Mouse (Mus musculus) embryonic fibroblast, embryonic 13.5 days (primary cell): ENCODE measurements at regions not wholly inside any gene's neighbourhood (a gene's known extent, or its start where the extent isn't known, plus 50 kb on each side); places are given as distances from the start of the nearest gene placed in this dataset.

Source experiments
- H3K27ac ChIP-seq: 2 replicates; pipeline ENCODE4 v1.5.1; 2012; ENCODE audit warnings: low read length, control low read depth, inconsistent platforms; ENCODE audit not compliant: insufficient read depth
- H3K4me1 ChIP-seq: 2 replicates; pipeline ENCODE4 v1.6.1; 2011; ENCODE audit warnings: low read length; ENCODE audit not compliant: control insufficient read depth, insufficient read depth
- H3K4me3 ChIP-seq: 2 replicates; pipeline ENCODE4 v1.5.1; 2011; ENCODE audit warnings: mild to moderate bottlenecking, control low read depth, low read length; ENCODE audit not compliant: insufficient read depth
- CTCF ChIP-seq: IDR thresholded peaks from 2 replicates; pipeline ENCODE4 v1.5.1; 2011; ENCODE audit warnings: mild to moderate bottlenecking, control low read depth, low read length, moderate library complexity, borderline replicate concordance; ENCODE audit not compliant: insufficient read depth
- POLR2A ChIP-seq: IDR thresholded peaks from 2 replicates; pipeline ENCODE4 v1.6.1; 2011; ENCODE audit warnings: low read depth, mild to moderate bottlenecking, control low read depth, low read length, moderate library complexity

DNA sequence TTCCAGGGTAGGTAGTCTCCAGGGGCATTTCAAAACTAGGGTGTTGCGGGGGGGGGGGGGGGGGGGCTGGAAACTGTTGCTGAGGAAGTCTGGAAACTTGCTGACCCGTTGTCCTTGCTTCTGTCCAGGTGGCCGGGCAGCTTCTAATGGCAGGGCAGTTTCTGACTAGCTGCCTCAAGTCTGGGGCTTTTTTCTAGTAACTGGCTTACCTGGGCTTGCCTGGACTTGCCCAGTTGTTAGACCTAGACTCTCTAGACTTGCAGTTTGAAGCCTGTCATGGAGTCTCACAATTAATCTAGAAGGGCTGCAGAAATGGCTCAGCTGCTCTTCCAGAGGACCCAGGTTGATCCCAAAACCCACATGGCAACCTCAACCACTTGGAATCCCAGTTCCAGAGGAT lies 220.7 kb downstream of the Fam43a start:
- Histone ChIP-seq H3K4me3 (no peak overlapping the region), H3K4me1 (peaks cover 8% of the 10 kb centered on the region), H3K27ac (peak overlapping the region; percentile 85)
- TF ChIP-seq CTCF (no peak), POLR2A (no peak)

DNA sequence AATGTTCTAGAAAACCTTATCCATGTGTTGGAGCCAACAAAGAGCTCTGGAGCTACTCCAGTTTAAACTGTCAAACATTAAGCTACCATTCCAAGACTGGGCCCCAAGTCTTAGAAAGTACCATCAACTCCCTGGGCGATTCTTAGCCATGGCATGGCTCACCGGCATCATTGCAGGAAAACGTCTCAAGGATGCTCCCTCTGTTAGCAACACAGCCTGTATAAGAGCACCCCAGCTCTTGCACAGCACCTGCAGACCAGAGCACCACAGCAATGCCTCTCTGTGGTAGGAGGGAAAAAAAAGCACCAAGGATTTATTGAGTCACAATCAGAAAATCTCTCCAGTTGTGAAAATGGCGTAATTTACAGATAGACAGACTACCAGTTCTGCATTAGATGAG lies 221.2 kb downstream of the Fam43a start:
- no peak overlapping the region for H3K4me3 ChIP-seq
- TF ChIP-seq CTCF, result no peak
- no peak for TF ChIP-seq POLR2A
- peaks cover 8% of the 10 kb centered on the region for H3K4me1 ChIP-seq
- H3K27ac ChIP-seq, result peak overlapping the region; percentile 85

DNA sequence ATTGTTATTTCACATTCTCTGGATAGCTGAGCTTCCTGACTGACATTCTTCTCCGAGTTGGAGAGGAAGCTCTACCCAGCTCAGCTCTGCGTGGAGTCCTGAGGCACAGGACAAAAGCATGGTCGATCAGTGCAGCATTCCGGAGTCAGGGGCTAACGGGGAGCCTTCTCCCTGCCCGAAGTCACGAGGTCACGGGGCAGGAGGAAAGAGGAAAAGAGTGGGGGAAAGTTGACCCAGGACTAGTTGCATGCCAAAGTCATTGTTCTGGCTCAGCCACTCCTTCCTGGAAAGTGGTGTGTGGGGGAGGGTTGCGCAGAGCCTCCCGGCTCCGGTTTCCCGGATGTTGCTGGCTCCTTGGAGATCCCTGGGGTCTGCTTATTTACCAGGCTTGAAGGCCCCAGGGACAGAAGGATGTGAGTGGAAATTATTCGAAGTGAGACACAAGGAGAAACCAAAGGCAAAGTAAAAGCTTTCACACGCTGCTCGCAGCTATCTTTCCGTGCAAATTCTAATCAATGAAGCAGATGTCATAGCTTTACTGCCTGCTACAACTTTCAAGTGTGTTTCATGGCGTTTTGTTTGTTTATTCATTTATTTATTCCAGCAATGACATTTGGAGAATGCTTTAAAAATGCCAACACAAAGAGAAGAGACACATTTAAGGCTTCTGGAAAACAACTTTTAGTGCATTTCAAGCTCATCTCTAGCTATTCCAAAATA lies 221.8 kb downstream of the Fam43a start:
- H3K4me3 ChIP-seq, result no peak overlapping the region
- TF ChIP-seq CTCF, result no peak
- TF ChIP-seq POLR2A, result no peak
- peak overlapping the region; percentile 85 for H3K27ac ChIP-seq
- H3K4me1 ChIP-seq, result peaks cover 8% of the 10 kb centered on the region

DNA sequence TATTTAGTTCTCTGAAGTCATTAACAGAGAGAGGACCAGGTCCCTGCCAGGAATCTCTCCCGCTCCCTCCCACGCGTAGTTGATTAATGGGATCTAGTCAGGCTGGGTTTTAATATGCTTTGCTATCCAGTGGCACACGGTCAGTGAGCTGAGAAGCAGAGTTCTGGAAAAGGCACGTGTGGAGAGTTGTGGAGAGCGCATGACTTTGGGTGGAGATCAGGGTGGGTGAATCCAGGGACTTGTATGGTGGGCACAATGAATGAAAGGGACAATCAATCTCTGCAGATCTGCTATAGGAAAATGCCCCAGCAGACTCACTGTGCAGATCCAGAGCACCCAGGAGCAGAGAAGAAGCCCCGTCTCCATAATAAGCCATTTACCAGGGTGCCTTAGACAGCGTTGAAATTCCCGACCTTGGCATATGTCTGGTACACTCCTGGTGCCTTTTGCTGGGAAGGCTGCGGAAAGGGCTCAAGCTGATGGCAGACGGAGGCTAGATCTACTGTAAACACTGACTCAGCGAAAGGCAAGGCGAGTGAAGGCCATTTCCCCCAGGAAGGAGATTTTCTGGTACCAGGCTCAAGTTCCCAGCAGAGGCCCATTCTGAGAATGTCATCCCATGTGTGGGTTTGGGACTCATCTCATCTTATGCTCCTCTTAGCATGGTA lies 222.5 kb downstream of the Fam43a start:
- H3K4me3 ChIP-seq, result no peak overlapping the region
- TF ChIP-seq POLR2A (no peak), CTCF (no peak)
- H3K27ac ChIP-seq, result peak overlapping the region; percentile 85
- H3K4me1 ChIP-seq, result peaks cover 8% of the 10 kb centered on the region

DNA sequence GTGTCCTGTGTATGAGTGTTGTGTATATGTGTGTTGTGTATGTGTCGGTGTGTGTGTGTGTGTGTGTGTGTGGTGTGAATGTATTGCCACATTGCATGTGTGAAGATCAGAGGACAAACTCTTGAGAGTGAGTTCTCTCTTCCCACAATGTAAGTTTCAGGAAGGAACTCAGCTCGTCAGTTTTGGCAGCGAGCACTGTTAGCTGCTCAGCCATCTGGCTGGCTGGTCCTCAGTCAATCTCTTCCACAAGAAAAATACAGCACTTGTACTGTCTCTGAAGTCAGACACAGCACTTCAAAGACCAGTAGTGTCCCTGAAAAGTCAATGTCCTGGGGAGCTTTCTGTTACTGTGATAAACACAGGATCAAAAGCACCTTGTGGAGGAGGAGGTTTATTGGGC lies 226.6 kb downstream of the Fam43a start:
- no peak overlapping the region for H3K4me3 ChIP-seq
- peaks cover 12% of the 10 kb centered on the region for H3K4me1 ChIP-seq
- no peak for TF ChIP-seq CTCF
- no peak for TF ChIP-seq POLR2A

DNA sequence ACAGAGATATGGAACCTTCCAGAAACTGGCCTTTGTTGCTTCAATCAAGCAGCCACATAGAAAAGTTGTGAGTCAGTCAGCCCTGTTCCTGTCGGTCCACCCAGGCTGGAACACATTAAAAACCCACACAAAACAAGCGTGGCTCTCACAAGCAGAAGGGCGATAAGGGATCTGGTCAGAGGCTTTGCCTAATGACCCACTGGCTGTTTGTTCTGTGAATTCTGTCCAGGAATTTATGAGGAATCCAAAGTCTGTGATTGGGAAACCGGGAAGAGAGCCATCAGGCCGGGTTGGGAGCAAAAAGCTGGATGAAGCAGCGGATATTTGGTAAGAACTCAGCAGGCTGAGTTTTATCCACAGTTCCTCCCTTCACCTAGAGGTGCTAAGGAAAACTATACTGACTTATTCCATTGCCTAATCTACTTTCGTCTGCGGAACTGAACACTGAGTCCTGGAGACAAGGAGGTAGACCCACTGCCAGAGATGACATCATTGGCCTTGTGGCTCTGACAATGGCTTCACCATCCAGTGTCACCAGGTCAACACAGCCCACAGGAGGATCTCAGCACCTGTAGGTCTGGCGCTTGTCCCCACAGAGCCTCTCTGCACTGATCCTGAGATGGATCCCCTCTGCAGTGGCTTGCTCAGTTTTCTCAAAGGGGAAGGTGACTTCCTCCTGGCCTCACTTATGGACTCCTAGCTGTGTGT lies 228.5 kb downstream of the Fam43a start:
- Histone ChIP-seq H3K4me3 (no peak overlapping the region), H3K27ac (peak overlapping the region; percentile 96), H3K4me1 (peaks cover 6% of the 10 kb centered on the region)
- TF ChIP-seq POLR2A (no peak; the same call in 1 of the 2 replicates), CTCF (no peak)

More for the DNA sequence above, 226.6 kb downstream of the Fam43a start:
- H3K27ac ChIP-seq, result peak overlapping the region; percentile 39

DNA sequence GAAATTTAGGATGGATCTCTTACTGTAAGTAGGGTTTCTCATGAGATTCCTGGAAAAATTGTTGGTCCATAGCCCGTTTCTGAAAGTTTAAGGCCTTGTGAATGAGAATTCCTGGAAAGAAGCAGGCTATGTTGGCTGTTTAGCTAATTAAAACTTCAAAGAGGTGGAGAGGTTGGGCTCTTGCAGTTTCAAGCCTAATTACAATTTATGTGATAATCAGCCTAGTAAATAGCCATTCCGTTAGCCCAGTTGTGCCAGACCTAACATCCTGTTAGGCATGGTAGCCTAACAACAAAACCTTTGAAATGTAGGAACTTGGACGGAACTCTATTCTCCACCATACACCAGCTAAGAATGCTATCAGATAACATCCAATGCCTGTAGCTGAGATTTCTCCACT lies 235.0 kb downstream of the Fam43a start:
- Histone ChIP-seq H3K4me3 (no peak overlapping the region), H3K4me1 (peaks cover 6% of the 10 kb centered on the region; the same call in 1 of the 2 replicates), H3K27ac (peak overlapping the region; percentile 41; the same call in 1 of the 2 replicates)
- TF ChIP-seq POLR2A, result no peak
- no peak for TF ChIP-seq CTCF

DNA sequence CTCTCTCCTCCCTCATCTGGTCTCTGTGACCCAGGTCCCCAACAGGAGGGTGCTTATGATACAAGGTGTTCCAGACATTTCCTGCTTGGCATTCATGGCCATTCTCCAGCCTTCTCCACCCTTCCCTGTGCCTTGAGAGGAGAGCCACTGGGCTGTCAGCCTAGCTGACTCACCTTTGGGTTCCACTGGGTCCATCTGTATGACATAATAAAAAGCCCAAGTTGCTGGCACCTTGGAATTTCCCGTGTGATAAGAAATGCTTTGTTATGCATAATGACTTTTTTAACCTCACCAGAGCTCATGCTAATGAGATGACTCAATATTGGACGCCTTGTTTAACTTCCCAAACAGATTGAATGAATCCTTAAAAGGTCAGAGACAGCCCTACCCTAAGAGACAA lies 236.2 kb downstream of the Fam43a start:
- peaks cover 6% of the 10 kb centered on the region; the same call in 1 of the 2 replicates for H3K4me1 ChIP-seq
- H3K27ac ChIP-seq, result no peak overlapping the region
- no peak for TF ChIP-seq CTCF
- TF ChIP-seq POLR2A, result no peak
- H3K4me3 ChIP-seq, result no peak overlapping the region

DNA sequence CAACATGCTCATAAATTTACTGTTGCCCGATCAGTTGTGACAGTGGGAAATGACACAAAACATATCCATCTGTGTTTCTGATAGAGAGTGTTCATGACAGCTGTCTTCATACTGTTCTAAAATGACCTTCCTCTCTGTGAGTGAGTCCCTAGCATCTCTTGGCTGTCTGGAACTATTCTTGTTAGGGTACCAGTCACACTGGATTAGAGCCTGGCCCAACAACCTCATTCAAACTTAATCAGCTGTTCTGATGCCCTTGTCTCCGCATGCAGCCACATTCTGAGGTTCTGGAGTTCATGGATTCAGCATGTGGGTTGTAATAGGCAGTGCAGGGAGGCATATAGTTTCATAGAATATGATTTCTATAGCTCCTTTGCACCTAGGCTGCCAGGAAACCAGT lies 238.4 kb downstream of the Xxylt1 start:
- TF ChIP-seq CTCF, result no peak
- TF ChIP-seq POLR2A, result no peak
- H3K27ac ChIP-seq, result no peak overlapping the region
- H3K4me3 ChIP-seq, result no peak overlapping the region
- H3K4me1 ChIP-seq, result no peaks in the 10 kb centered on the region
